Mouse (Mus musculus): Measurements from ENCODE around the gene Klhl33. TPM values are rescaled to one million over a fixed set of nuclear protein-coding genes. Genes with fewer than 3 reads are reported as not detected.
A peak's percentile ranks its signal among the peaks of the same experiment; 100 is the strongest.
"Not testable (repeated sequence)": the region's sequence is repeated elsewhere in the genome, so short reads cannot be mapped to it uniquely, and the experiment has no call there.

The Klhl33 gene
- polyA plus RNA-seq, 1 experiment from 2014 or later = 0.15 TPM

DNA sequence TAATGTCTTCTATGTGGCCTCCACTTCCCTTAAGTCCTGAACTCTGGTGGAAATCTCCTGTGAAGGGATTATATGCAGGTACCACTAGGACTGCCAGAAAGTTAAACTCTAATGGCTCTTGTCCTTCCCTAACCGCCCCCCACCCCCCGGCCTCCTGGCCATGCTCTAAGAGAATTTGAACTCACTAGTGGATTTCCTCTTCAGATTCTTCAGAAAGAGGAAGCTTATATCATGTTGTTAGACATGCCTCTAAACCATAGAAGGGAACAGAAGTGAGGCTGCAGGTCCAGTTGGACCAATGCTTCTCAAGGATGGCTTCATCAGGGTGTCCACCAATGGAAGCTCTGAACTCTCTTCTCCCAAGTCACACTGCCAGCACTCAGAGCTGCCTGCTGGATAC lies 685 bp upstream of the Klhl33 start:
- H3K36me3 ChIP-seq; ATAC-seq (ENCODE audit: low read depth); H3K4me1 ChIP-seq (replicated peaks); H3K9me3 ChIP-seq (replicated peaks); H3K4me2 ChIP-seq; DNase-seq; H3K4me3 ChIP-seq (replicated peaks); H3K27ac ChIP-seq; H3K9ac ChIP-seq: not testable (repeated sequence)
- H3K27me3 ChIP-seq = peaks cover 20% of the 10 kb centered on the region
- 41% methylated on average over 2 of the region's 2 CpGs for whole genome bisulfite sequencing (ENCODE audit: insufficient replicate concordance)

DNA sequence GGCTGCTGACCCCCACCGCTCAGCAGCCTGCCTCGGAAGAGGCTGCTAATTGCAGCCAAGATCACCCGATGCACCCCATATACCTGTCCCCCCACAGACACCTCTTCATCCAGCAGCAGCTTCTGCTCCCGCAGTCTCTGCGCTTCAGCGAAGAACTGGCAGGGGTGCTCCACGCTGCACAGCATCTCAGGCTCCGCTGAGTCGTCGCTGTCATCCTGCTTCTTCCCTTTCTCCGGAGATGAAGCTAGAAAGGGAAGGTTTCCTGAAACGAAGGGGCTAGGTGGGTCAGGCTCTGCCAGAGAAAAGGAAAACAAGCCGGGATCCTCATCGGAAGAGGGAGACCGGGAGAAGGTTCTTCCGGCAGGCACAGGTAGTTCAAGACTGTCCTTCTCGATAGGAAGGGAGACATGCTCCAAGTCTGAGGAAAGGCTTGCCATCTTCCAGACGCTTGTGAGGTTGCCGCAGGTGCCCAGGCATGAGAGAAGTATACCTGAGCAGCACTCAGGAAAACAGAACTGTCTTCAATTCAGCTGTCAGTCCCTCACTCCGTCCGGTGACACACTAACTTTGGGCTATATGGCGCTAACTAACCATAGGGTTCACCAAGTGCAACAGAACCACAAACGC lies 447 bp downstream of the Klhl33 start:
- peaks cover 20% of the 10 kb centered on the region for H3K27me3 ChIP-seq
- 21% methylated on average over 23 of the region's 23 CpGs for WGBS (ENCODE audit: insufficient replicate concordance)
- H3K4me3 ChIP-seq (replicated peaks) = peak overlapping the region; percentile 45
- H3K4me2 ChIP-seq = peak overlapping the region; percentile 64
- H3K36me3 ChIP-seq = no peaks in the 10 kb centered on the region
- no peak overlapping the region for H3K27ac ChIP-seq
- H3K4me1 ChIP-seq (replicated peaks) = peaks cover 8% of the 10 kb centered on the region
- ATAC-seq (ENCODE audit: low read depth) (0 out of 2 replicates have a peak, but pooled peaks have one; percentile 22), DNase-seq (no peak)
- H3K9ac ChIP-seq = peak overlapping the region; percentile 49
- H3K9me3 ChIP-seq (replicated peaks) = no peaks in the 10 kb centered on the region

DNA sequence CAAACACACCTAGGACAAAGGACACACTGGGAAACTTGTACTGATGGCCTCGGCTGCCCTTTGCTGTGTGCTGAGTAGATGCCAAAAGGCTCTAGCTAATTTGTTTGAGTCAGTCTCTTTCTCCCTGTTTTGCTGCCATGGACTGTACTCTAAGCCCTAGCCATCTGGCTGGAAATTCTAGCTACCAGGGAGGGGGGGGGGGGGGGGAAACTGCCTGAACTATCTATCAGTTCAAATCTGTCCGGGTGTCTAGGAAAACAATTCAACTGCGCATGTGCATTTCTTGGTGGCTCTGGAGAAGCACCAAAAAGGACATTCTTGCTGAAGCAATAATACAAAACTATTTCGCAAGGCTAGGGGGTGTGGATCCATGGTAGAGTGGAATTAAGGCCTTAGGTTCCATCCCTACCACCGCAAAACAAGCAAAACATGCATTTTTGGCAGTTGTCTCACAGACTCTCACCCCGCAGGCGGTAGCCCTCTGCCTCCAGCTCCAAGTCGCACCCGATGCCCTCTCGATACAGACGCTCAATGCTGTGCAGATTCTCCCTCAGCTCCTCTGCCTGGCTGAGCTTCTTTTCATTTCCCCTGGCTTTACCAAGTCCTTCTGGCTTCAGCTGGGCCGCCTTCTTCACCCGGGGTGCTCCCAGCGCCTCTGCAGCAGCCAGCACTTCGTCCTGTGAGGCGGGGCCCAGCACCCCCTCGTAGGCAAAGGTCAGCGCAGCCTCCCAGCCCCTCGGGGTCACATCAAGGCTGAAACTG lies 1.1 kb downstream of the Klhl33 start:
- H3K4me1 ChIP-seq (replicated peaks) = peaks cover 8% of the 10 kb centered on the region
- ATAC-seq (ENCODE audit: low read depth) (peak; percentile 57), DNase-seq (no peak)
- H3K9me3 ChIP-seq (replicated peaks) = no peaks in the 10 kb centered on the region
- WGBS (ENCODE audit: insufficient replicate concordance) = 20% methylated on average over 19 of the region's 19 CpGs
- peak overlapping the region; percentile 49 for H3K9ac ChIP-seq
- H3K27me3 ChIP-seq = peaks cover 20% of the 10 kb centered on the region
- peak overlapping the region; percentile 45 for H3K4me3 ChIP-seq (replicated peaks)
- no peak overlapping the region for H3K27ac ChIP-seq
- H3K36me3 ChIP-seq = no peaks in the 10 kb centered on the region
- peak overlapping the region; percentile 64 for H3K4me2 ChIP-seq

DNA sequence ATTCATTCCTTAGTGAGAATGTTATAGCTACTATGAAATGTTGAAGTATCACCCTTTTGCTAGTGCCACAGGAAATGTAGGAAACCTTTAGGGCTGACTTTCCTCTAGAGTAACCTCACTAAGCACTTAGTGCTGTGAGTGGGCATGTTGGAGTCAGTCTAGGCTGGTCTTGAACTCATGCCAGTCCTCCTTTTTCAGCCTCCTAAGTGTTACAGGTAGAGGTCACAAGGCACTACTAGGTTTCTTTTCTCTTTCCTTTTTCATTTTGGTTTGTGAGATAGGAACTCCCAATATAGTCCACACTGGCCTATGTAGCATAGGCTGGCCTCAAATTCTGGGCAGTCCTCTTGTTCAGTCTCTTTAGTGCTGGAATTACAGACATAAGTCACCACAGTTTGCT lies 1.9 kb downstream of the Klhl33 start:
- ATAC-seq (ENCODE audit: low read depth) (no peak), DNase-seq (no peak)
- Histone ChIP-seq H3K27me3 (peaks cover 20% of the 10 kb centered on the region), H3K36me3 (no peaks in the 10 kb centered on the region), H3K4me1 (replicated peaks) (peaks cover 8% of the 10 kb centered on the region), H3K4me3 (replicated peaks) (no peak overlapping the region), H3K27ac (no peak overlapping the region), H3K4me2 (no peak overlapping the region), H3K9ac (no peak overlapping the region), H3K9me3 (replicated peaks) (no peaks in the 10 kb centered on the region)

DNA sequence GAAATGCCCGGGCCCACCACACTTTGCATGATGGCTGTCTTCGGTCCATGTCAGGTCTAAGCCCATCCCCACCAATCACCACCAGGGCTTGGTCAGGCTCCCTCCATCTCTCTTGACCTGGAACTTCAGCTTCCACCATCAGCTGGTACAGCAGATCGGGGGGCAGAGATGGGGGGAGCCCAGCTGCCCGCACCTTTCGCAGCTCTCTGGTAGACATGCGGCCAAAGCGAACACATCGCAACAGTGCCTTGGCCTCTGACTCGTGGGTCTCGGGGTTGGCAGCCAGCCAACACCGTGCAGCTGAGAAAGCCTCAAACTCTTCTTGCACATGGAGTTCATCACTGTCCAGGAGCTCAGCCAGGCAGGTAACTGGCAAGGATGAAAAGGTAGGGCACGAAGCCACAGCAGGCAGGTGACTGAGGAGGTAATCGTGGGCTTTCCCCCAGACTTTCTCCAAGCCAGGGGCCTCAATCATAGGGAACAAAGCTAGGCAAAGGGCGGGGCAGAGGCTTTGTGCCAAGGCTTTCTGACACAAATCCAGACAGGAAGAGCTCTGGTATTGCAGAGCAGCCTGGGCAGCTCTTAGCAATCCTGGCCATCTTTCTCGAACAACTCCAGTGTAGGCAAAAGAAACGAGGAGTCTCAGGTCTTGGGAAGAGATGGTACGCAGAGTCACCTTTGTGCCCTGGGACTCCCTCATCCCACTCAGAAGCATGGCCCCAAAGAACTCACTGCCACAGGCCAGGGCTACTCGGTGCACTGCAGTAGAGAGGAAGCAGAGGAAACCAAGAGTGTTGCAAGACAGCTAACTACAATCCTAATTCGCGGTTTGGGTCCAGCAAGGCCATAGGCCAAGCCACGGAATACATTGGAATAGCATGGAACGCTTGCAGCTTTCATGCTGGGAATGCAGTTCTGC lies 4.5 kb downstream of the Klhl33 start:
- Histone ChIP-seq H3K36me3 (no peaks in the 10 kb centered on the region), H3K9me3 (replicated peaks) (no peaks in the 10 kb centered on the region), H3K27me3 (peaks cover 20% of the 10 kb centered on the region), H3K4me1 (replicated peaks) (peaks cover 8% of the 10 kb centered on the region), H3K9ac (no peak overlapping the region), H3K4me3 (replicated peaks) (no peak overlapping the region), H3K27ac (no peak overlapping the region), H3K4me2 (no peak overlapping the region)
- 64% methylated on average over 22 of the region's 22 CpGs for WGBS (ENCODE audit: insufficient replicate concordance)
- DNase-seq (no peak), ATAC-seq (ENCODE audit: low read depth) (no peak)

DNA sequence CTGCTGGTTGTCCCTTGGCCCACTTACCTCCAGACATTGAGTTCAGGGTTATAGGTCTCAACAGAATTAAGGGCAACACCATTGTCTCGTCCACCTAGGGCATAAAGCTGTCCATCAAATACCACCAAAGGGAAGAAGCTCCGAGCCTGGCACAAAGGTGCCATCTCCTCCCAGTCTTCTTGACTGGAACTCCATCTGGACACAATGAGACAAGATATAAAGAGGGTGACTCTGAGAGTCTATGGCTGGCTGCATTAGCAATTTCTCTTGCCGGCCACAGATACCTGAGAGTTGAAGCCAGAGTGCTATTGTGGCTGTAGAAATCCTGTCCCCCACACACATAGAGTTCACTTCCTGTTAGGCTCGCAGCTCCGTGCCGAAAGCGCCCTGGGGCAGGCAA lies 5.2 kb downstream of the Klhl33 start:
- Histone ChIP-seq H3K9ac (no peak overlapping the region), H3K4me3 (replicated peaks) (no peak overlapping the region), H3K27me3 (peaks cover 14% of the 10 kb centered on the region), H3K9me3 (replicated peaks) (no peaks in the 10 kb centered on the region), H3K36me3 (no peaks in the 10 kb centered on the region), H3K27ac (no peak overlapping the region), H3K4me1 (replicated peaks) (peaks cover 7% of the 10 kb centered on the region), H3K4me2 (no peak overlapping the region)
- DNase-seq (no peak), ATAC-seq (ENCODE audit: low read depth) (no peak)
- WGBS (ENCODE audit: insufficient replicate concordance) = 67% methylated on average over 7 of the region's 7 CpGs

DNA sequence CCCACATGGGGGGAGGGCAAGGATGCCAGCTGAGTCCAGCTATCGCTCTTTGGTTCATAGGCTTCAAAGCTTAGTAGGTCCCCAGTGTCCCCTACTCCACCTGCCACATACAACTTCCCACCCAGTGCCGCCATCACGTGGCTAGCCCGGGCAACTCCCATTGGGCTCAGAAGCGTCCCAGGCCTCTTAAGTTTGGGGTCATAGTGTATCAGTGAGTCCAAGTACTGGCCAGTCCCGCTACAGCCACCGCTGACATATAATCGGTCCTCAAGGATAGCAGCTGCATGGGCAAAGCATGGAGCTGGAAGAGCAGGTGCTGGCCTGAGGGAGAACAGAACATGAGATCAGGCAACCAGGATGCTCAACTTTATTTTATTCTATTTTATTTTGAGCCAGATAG lies 5.7 kb downstream of the Klhl33 start:
- ATAC-seq (ENCODE audit: low read depth) = no peak
- no peak for DNase-seq
- Histone ChIP-seq H3K4me2 (no peak overlapping the region), H3K9me3 (replicated peaks) (no peaks in the 10 kb centered on the region), H3K36me3 (no peaks in the 10 kb centered on the region), H3K27ac (no peak overlapping the region), H3K27me3 (peaks cover 9% of the 10 kb centered on the region), H3K4me3 (replicated peaks) (no peak overlapping the region), H3K9ac (no peak overlapping the region), H3K4me1 (replicated peaks) (peaks cover 3% of the 10 kb centered on the region)
- WGBS (ENCODE audit: insufficient replicate concordance) = 83% methylated on average over 8 of the region's 8 CpGs

DNA sequence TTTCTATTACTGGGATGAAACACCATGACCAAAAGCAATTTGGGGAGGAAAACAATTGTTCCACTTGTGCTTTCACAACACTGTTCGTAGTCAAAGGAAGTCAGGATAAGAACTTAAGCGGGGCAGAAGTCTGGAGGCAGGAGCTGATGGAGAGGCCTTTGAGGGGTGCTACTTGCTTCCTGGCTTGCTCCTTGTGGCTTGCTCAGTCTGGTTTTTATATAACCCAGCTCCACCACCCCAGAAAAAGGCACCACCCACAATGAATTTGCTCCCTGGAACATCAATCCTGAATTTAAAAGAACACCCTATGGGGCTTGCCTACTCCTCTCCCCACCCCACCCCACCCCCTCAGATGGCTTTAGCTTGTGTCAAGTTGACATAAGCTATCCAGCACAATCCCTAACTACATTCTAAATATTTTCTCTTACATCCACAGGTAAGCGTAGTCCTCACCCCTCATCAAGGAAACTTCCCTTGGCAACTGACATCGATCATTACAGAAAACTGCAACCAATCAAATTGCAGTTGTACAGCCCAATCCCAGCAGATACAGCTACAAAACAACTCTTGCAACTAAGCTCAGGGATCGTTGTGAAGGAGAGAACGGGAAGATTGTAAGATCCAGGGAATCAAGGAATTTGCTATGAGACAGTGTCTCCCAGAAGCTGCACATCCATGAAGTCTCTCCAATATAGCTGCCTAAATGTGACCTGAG lies 20.9 kb downstream of the Klhl33 start:
- 69% methylated on average over 6 of the region's 6 CpGs for WGBS (ENCODE audit: insufficient replicate concordance)

DNA sequence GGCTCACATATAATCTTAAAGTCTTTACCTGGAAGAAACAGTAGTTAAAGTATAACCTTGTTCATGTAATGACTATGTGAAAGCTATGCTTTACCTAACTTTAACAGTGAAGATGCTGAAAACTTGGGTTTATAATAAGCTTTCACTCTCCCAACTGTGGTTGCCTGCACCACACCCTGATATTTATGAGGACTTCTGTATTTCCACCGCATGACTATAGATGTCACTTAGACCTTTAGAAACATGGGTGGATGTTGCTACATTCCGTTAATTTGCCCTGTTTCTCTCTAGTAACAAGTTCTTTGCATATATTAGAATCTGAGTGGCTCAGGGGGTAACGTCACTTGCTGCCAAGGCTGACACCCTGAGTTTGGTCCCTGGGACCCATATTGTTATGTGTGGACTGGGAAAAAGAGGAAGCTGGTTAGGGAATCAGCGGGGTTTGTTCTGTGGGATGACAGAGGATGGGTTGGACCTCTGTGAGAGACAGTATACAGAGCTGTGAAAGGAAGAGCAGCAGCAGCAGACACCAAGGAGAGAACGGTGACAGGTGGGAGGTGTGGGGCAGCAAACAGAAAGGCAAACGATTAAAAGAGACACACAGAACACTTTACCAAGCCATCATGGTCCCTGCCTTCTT lies 21.6 kb downstream of the Klhl33 start:
- Histone ChIP-seq H3K36me3 (no peaks in the 10 kb centered on the region), H3K4me1 (replicated peaks) (peaks cover 8% of the 10 kb centered on the region), H3K27me3 (no peaks in the 10 kb centered on the region), H3K9me3 (replicated peaks) (no peaks in the 10 kb centered on the region), H3K27ac (no peak overlapping the region), H3K9ac (no peak overlapping the region), H3K4me3 (replicated peaks) (no peak overlapping the region), H3K4me2 (no peak overlapping the region)
- no peak for ATAC-seq (ENCODE audit: low read depth)
- WGBS (ENCODE audit: insufficient replicate concordance) = 58% methylated on average over 6 of the region's 6 CpGs
- DNase-seq = no peak

More for the DNA sequence above, 20.9 kb downstream of the Klhl33 start:
- no peaks in the 10 kb centered on the region for H3K9me3 ChIP-seq (replicated peaks)
- H3K36me3 ChIP-seq = no peaks in the 10 kb centered on the region
- no peaks in the 10 kb centered on the region for H3K27me3 ChIP-seq
- peaks cover 6% of the 10 kb centered on the region; the same call in 1 of the 2 replicates for H3K4me1 ChIP-seq (replicated peaks)
- ATAC-seq (ENCODE audit: low read depth) (no peak), DNase-seq (no peak)
- H3K27ac ChIP-seq = no peak overlapping the region
- H3K9ac ChIP-seq = no peak overlapping the region
- no peak overlapping the region for H3K4me2 ChIP-seq
- H3K4me3 ChIP-seq (replicated peaks) = no peak overlapping the region

DNA sequence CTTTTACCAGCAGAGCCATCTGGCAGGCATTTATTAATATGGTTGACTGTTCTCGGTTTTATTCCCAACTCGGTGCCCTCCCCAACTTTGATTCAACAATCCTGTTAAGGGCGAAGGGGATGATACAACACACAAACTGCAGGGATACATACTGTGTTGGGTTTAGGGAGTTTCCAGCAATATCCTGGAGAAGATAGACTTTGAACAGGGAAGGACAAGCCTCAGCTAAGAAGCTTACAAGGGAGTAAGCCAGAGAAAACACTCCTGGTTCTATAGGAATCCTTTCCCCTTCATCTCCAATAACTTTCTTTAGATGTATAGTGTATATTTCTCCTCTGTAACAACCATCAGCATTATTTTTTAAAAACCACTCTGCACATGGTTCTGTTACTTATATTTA lies 22.1 kb downstream of the Klhl33 start:
- no peak for DNase-seq
- Histone ChIP-seq H3K27me3 (no peaks in the 10 kb centered on the region), H3K4me3 (replicated peaks) (no peak overlapping the region), H3K9ac (no peak overlapping the region), H3K9me3 (replicated peaks) (no peaks in the 10 kb centered on the region), H3K4me1 (replicated peaks) (peaks cover 13% of the 10 kb centered on the region), H3K27ac (no peak overlapping the region), H3K36me3 (no peaks in the 10 kb centered on the region), H3K4me2 (no peak overlapping the region)
- 67% methylated on average over 3 of the region's 3 CpGs for WGBS (ENCODE audit: insufficient replicate concordance)
- no peak for ATAC-seq (ENCODE audit: low read depth)
